Mouse (Mus musculus) megakaryocyte, embryonic 14.5 days (primary cell): ENCODE results near the gene Olfr573-ps1. TPM values are rescaled to one million over a fixed set of nuclear protein-coding genes. Genes with fewer than 3 reads are reported as not detected.

ENCODE experiments used
- H3K27me3 ChIP-seq: replicated peaks from 2 replicates; pipeline ENCODE3; 2012; ENCODE audit warnings: inconsistent platforms
- H3K36me3 ChIP-seq: replicated peaks from 2 replicates; pipeline ENCODE3; 2012; ENCODE audit warnings: low read length, inconsistent platforms, mixed read lengths
- H3K4me1 ChIP-seq: 2 replicates; pipeline ENCODE4 v1.6.1; 2012; ENCODE audit warnings: inconsistent platforms
- H3K4me3 ChIP-seq: replicated peaks from 2 replicates; pipeline ENCODE3; 2012; ENCODE audit warnings: moderate library complexity, mild to moderate bottlenecking, inconsistent platforms
- H3K9me3 ChIP-seq: 2 replicates; pipeline ENCODE4 v1.6.1; 2012; ENCODE audit warnings: inconsistent platforms
- FLI1 ChIP-seq: IDR thresholded peaks from 2 replicates; pipeline ENCODE4 v1.6.1; 2012; ENCODE audit warnings: low read length, inconsistent platforms, mixed read lengths
- GATA1 ChIP-seq: IDR thresholded peaks from 3 replicates; pipeline ENCODE4 v1.6.1; 2012; ENCODE audit warnings: mixed read lengths, low read length, inconsistent platforms, borderline replicate concordance
- polyA plus RNA-seq: library from polyadenylated mRNA; stranded (reverse); fragments of >175 nt; gene quantifications from 2 replicates; pipeline ENCODE4 v1.2.3, GENCODE M21; 2012; ENCODE audit warnings: low replicate concordance; ENCODE audit not compliant: insufficient read depth

The Olfr573-ps1 gene
- polyA plus RNA-seq: not detected in 2 replicates

DNA sequence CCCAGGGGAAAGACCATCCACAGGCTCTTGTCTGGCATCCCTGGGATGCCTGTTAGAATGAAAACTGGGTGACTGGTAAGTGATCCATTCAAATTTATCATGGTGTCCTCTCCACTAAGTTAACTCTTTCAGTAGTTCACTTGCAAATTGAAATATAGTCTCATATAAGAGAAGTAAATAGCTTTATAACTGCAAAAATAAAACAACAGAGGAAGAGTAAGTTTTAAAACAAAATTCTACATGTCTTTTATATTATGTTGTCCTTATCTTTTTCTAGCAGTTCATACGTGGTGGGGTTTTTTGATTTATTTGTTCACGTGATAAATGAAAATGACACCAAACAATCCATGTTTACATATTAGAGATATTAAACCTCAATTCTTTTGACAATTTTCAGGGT is at the start of gene Olfr573-ps1:
TSS of gene Olfr573-ps1 (minus strand) at position 101 of the 400 bp plus-strand sequence.
- Histone ChIP-seq H3K4me1 (no peaks in the 10 kb centered on the region), H3K36me3 (no peaks in the 10 kb centered on the region), H3K4me3 (no peak within 1 kb of the TSS), H3K9me3 (no peaks in the 10 kb centered on the region), H3K27me3 (no peaks in the 10 kb centered on the region)
- TF ChIP-seq GATA1: no peak

DNA sequence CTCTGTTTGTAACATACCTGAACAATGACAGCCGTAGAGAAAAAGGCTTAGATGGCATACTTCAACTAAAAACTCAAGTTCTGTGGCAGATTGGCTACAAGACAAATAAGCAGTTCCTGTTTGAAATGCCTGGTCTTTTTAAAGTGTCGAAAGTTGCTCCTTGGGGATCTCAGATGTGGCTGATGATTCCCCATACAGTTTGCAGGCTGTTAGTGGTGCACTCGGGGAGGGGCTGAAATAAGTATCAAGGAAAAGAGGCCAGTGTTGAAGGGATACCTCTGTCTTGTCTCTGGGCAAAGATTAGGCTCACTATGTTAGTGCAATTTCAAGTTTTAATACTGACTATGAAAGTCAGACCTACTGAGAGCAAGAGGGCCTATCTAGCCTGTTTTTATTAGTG is 46.8 kb upstream of the Olfr573-ps1 start, which contains the start of gene Olfr578:
TSS of gene Olfr578 (minus strand) at position 101 of the 400 bp plus-strand sequence.
- no peaks in the 10 kb centered on the region for H3K27me3 ChIP-seq
- H3K9me3 ChIP-seq: 0 out of 2 replicates have a peak, but pooled peaks cover 4% of the 10 kb centered on the region
- H3K36me3 ChIP-seq: no peaks in the 10 kb centered on the region
- H3K4me1 ChIP-seq: no peaks in the 10 kb centered on the region
- H3K4me3 ChIP-seq: no peak within 1 kb of the TSS
- TF ChIP-seq GATA1 (no peak), FLI1 (no peak)

DNA sequence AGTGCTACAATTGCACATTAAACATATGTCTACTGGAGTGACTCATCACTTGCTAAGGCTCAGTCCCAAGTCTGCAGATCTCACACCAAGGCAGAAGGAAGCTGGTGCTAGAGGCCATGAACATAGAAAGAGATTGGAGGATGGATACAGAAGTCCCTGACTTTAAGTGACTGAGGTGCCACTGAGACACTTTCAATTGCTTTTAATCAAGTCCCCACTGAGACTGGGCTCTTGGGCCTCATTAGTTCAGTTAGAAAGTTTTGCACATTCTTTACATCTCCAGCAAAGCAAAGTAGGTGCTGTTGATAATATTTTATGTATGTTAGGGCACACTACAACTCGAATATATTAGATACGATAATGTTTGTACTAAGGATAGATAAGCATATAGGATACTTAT is 33.5 kb upstream of the Olfr573-ps1 start, which contains the start of gene Olfr577:
TSS of gene Olfr577 (minus strand) at position 101 of the 400 bp plus-strand sequence.
- TF ChIP-seq GATA1: no peak
- TF ChIP-seq FLI1: no peak
- no peak within 1 kb of the TSS for H3K4me3 ChIP-seq
- no peaks in the 10 kb centered on the region for H3K4me1 ChIP-seq
- peaks cover 6% of the 10 kb centered on the region; the same call in 1 of the 2 replicates for H3K9me3 ChIP-seq
- H3K27me3 ChIP-seq: no peaks in the 10 kb centered on the region
- no peaks in the 10 kb centered on the region for H3K36me3 ChIP-seq

DNA sequence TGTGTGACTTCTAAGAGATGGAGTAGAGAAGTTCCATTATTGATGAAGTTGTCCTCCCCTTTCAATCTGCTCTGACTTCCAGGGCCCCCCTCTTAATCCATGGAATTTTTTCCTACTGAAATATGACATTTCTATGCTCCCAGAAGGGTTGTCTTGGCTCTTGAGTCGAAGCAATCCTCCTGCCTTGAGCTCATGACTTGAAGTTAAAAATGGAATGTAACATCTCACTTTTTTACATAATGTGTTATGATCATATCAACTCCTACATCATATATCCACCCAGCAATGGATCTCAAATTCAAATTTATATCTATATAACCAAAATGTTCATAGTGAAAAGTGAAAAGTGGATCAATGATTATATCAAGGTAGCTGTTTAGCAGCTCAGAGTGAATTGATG is 32.0 kb upstream of the Olfr573-ps1 start:
- no peaks in the 10 kb centered on the region for H3K4me1 ChIP-seq

DNA sequence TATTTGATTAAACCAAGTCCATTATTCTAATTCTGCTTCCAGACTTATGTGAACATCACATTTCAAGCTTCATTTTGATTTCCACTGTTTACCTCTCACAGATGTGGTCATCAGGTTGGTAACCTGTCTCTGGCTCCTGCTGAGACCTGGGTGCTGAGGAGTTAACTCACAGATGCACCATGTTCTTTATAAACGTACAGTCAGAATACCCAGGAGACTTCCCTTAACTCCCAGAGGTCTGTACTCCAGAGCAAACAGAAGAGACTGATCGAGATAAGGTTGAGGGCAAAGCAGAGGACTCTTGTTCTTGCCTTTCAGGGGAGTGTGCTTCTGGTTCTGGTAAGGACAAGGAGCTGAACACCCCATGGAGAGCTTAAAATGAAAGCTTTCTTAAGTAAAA is 20.0 kb upstream of the Olfr573-ps1 start, which contains the start of gene Olfr576:
TSS of gene Olfr576 (plus strand) at position 301 of the 400 bp plus-strand sequence.
- TF ChIP-seq FLI1 (no peak), GATA1 (no peak)
- Histone ChIP-seq H3K4me1 (no peaks in the 10 kb centered on the region), H3K9me3 (no peaks in the 10 kb centered on the region), H3K36me3 (no peaks in the 10 kb centered on the region), H3K27me3 (no peaks in the 10 kb centered on the region), H3K4me3 (no peak within 1 kb of the TSS)

More for the DNA sequence above, 32.0 kb upstream of the Olfr573-ps1 start:
- no peaks in the 10 kb centered on the region for H3K27me3 ChIP-seq
- no peaks in the 10 kb centered on the region for H3K36me3 ChIP-seq
- TF ChIP-seq GATA1 (no peak), FLI1 (no peak)
- H3K4me3 ChIP-seq: no peak overlapping the region
- H3K9me3 ChIP-seq: peaks cover 6% of the 10 kb centered on the region; the same call in 1 of the 2 replicates

DNA sequence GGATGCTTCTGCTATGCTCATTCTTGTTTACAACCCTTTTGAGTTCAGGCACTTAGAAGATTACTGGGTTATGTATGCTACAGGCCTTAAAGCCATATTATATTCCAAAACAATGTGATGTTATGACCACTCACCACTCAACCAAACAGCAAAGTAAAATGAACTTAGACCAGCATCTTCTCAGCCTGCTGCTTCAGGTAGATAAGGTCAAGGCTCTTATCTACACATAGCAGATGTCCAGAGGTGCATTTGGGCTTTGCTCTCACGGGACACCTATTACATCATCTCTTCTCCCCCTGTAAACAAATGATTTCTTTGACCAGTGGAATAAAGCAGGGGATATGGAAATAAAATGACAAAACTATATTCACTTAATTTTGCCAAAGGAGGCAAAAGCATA is 16.2 kb upstream of the Olfr573-ps1 start, which contains the start of gene Olfr575:
TSS of gene Olfr575 (minus strand) at position 183 of the 400 bp plus-strand sequence.
- TF ChIP-seq FLI1 (no peak), GATA1 (no peak)
- no peaks in the 10 kb centered on the region for H3K9me3 ChIP-seq
- no peaks in the 10 kb centered on the region for H3K27me3 ChIP-seq
- no peaks in the 10 kb centered on the region for H3K4me1 ChIP-seq
- no peaks in the 10 kb centered on the region for H3K36me3 ChIP-seq
- H3K4me3 ChIP-seq: no peak within 1 kb of the TSS

DNA sequence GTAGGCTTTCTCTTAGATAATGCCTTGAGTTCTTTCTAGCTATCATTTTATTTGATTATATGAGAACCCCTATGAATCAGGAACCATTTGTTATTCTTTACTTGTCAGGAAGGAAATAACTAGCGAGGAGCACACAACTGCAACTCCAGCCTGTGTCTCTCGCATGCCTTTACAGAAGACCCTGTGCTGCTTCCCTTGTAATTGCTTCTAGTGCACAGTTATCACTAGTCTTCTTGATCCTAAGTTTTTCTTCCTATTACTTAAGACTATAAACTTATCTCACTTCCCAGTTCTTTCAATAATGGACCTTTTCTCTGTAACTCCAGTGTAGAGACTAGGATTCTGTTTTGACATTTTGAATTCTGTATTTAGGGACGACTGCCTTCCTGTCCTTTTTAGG is 15.8 kb upstream of the Olfr573-ps1 start:
- no peaks in the 10 kb centered on the region for H3K9me3 ChIP-seq
- H3K27me3 ChIP-seq: no peaks in the 10 kb centered on the region
- no peak overlapping the region for H3K4me3 ChIP-seq
- H3K4me1 ChIP-seq: no peaks in the 10 kb centered on the region
- H3K36me3 ChIP-seq: no peaks in the 10 kb centered on the region
- no peak for TF ChIP-seq GATA1
- TF ChIP-seq FLI1: no peak

DNA sequence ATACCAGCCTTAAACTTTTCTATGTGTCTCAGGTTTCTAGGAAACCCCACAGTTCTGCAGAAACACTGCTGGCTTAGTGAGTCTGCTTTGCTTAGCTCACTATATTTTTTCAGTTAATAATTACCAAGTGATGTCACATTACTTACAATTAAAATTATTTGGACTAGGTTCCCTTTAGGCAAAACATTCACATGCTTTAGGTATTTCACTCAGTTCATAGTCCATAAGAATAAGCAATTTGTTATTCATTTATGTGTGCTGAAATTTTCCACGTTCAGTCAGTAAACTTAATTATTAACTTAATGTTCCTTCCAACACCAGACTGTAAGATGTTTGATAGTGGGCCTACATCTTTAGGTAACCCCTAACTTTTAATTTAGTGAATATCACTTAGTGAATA is 8.4 kb upstream of the Olfr573-ps1 start:
- Histone ChIP-seq H3K4me3 (no peak overlapping the region), H3K36me3 (no peaks in the 10 kb centered on the region)
- TF ChIP-seq FLI1 (no peak), GATA1 (no peak)

DNA sequence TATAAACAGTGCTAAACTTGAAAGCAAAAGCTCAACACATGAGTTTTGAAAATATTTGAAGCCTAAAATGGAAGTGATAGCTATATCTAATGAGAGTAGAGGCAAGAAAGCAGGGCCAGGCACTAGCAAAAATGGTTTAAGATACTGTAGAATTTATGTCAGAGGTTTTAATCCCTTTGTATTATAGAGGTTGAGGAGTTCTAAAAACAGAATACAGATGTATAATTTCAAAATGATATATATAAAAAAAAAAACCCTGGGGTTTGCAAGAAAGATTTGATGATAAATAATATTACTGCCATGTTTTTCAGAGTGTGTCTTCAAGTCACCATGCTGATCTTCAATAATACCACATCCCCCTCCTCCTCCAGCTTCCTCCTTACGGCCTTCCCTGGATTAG is 5.8 kb upstream of the Olfr573-ps1 start, which contains the start of gene Olfr574:
TSS of gene Olfr574 (plus strand) at position 301 of the 400 bp plus-strand sequence.
- no peaks in the 10 kb centered on the region for H3K36me3 ChIP-seq
- H3K9me3 ChIP-seq: no peaks in the 10 kb centered on the region
- H3K4me3 ChIP-seq: no peak within 1 kb of the TSS
- no peaks in the 10 kb centered on the region for H3K4me1 ChIP-seq
- no peaks in the 10 kb centered on the region for H3K27me3 ChIP-seq
- TF ChIP-seq GATA1 (no peak), FLI1 (no peak)

More for the DNA sequence above, 8.4 kb upstream of the Olfr573-ps1 start:
- H3K27me3 ChIP-seq: no peaks in the 10 kb centered on the region
- H3K4me1 ChIP-seq: no peaks in the 10 kb centered on the region
- H3K9me3 ChIP-seq: no peaks in the 10 kb centered on the region

DNA sequence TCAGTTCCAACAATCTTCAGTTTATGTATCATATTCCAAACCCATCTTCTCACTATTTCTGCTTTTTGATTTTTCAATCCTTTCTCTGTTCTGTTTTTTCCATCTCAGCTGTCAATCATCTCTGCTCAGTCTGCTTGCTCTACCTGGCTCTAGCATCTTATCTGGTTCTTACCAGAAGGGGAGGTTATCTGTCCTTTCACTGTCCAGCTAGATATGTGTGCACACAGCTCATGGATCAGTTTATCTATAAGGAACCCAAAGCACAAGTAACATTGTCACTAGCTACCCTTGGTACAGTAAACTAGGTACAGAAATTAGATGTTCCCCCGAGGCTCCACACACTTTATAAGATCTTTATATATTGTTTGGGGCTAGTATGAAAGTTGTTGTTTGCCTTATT is 1.0 kb upstream of the Olfr573-ps1 start:
- Histone ChIP-seq H3K27me3 (no peaks in the 10 kb centered on the region), H3K4me3 (no peak overlapping the region), H3K36me3 (no peaks in the 10 kb centered on the region), H3K4me1 (no peaks in the 10 kb centered on the region), H3K9me3 (no peaks in the 10 kb centered on the region)
- TF ChIP-seq GATA1 (no peak), FLI1 (no peak)
